Mouse (Mus musculus): ENCODE results near the gene Sh3d21.

DNA sequence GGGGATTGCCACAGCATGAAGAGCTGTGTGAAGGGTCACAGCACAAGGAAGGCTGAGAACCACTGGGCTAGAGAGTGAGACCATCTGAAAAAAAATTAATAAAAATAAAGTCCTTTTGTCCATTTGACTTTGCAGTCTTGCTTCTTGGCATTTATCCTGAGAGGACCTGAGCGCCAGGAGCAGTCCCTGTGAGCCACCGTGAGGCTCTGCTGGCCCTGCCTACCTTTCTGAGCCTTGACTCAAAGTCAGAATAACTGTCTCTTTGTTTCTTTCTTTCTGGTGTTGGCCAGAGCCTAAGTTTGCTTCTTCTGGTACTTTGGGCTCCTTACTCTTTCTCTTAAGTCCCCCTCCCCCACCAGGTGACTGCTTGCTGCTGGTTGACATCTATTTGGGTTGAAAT lies 42.8 kb downstream of the Sh3d21 start:
- TF ChIP-seq CTCF (IDR thresholded peaks at IDR 0.05) (no peak), EP300 (IDR thresholded peaks at IDR 0.05; ENCODE audit: insufficient read depth, low read depth, low read length) (no peak)

All from heart, adult 2 months (tissue).